Mouse (Mus musculus) cortical plate, adult 2 months (tissue): ENCODE results near the gene Sephs2. TPM values are rescaled to one million over a fixed set of nuclear protein-coding genes. Genes with fewer than 3 reads are reported as not detected.

Experiments
- H3K27ac ChIP-seq: fragments of 200-500 bp; 2 replicates; pipeline ENCODE4 v1.5.1; 2012; ENCODE audit warnings: low read length, control low read depth, inconsistent platforms; ENCODE audit not compliant: insufficient read depth
- H3K4me1 ChIP-seq: fragments of 200-500 bp; 2 replicates; pipeline ENCODE4 v1.6.1; 2011; ENCODE audit warnings: low read length; ENCODE audit not compliant: control insufficient read depth, insufficient read depth
- H3K4me3 ChIP-seq: fragments of 200-500 bp; 2 replicates; pipeline ENCODE4 v1.5.1; 2011; ENCODE audit warnings: mild to moderate bottlenecking, low read length, control low read depth; ENCODE audit not compliant: insufficient read depth
- CTCF ChIP-seq: fragments of 200-500 bp; IDR thresholded peaks from 2 replicates; pipeline ENCODE4 v1.5.1; 2011; ENCODE audit warnings: mild to moderate bottlenecking, control low read depth, low read length; ENCODE audit not compliant: insufficient read depth; ENCODE audit errors: extremely low read depth
- POLR2A ChIP-seq: fragments of 200-500 bp; IDR thresholded peaks from 2 replicates; pipeline ENCODE4 v1.6.1; 2011; ENCODE audit warnings: mild to moderate bottlenecking, low read length, control low read depth; ENCODE audit not compliant: insufficient read depth; ENCODE audit errors: extremely low read depth
- polyA plus RNA-seq: library from polyadenylated mRNA; depleted of rRNA; stranded (reverse); fragments of >200 nt; gene quantifications from 2 replicates; pipeline ENCODE4 v1.2.3, GENCODE M21; 2012

The Sephs2 gene
- polyA plus RNA-seq, 1 experiment, result 26.2 TPM

DNA sequence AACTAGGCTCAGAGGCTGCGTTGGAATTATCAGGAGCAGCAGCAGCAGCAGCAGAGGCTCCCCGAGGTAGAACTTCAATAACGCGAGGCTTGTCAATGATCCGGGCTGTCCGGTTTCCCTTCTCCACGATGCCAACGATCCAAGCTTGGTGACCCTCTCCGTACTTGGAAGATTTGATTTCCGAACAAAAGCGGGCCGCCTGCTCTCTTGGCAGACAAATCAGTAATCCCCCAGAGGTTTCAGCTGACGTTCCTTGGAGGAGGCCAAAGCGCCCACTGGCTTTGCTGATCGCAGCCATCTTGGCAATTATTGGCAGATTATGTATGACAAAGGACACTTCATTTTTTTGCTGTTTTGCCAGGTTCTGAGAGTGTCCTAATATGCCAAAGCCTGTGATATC lies 1.3 kb downstream of the Sephs2 start:
- no peak for TF ChIP-seq CTCF
- no peak for TF ChIP-seq POLR2A
- no peak overlapping the region for H3K27ac ChIP-seq
- H3K4me3 ChIP-seq, result peak overlapping the region; percentile 57; the same call in 1 of the 2 replicates
- H3K4me1 ChIP-seq, result peaks cover 4% of the 10 kb centered on the region

DNA sequence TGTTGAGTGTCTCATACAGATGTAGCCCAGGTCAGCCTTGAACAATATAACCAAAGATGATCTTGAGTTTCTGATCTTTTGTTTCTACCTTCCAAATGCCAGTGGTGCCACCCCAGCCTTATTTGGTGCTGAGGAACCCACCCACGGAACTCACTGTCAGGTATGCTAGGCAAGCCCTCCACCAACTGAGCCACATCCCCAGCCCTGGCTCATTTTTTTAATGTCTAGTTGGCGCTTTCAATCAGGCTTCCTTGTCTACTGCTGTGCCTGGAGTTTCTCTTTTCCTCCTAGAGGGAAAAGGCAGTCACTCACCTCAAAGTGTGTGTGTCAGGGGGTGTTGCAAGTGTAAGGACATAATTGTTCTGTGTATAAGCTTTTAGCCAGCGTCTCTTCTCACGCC lies 2.8 kb downstream of the Sephs2 start:
- H3K27ac ChIP-seq, result no peak overlapping the region
- peaks cover 4% of the 10 kb centered on the region for H3K4me1 ChIP-seq
- TF ChIP-seq CTCF (no peak), POLR2A (no peak)
- no peak overlapping the region for H3K4me3 ChIP-seq

DNA sequence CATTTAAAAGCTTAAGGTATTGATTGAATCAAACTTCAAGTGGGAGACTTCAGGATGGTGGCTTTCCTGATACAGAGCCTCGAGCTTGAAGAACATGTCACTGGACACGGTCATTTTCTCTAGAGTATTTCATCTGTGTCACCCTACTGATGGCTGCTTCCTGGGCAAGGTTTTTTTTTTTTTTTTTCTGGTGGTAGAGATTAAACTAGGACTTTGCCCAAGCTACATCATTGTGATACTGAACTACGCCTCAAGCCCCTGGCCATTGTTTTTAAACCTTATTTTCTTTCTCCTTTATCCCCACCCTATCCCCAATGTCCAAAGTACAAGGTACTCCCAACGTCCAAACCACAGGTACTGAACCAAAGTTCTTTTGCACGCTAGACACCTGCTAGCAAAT lies 3.2 kb downstream of the Sephs2 start:
- no peak overlapping the region for H3K4me3 ChIP-seq
- TF ChIP-seq POLR2A (no peak), CTCF (no peak)
- no peak overlapping the region for H3K27ac ChIP-seq
- H3K4me1 ChIP-seq, result peaks cover 4% of the 10 kb centered on the region

DNA sequence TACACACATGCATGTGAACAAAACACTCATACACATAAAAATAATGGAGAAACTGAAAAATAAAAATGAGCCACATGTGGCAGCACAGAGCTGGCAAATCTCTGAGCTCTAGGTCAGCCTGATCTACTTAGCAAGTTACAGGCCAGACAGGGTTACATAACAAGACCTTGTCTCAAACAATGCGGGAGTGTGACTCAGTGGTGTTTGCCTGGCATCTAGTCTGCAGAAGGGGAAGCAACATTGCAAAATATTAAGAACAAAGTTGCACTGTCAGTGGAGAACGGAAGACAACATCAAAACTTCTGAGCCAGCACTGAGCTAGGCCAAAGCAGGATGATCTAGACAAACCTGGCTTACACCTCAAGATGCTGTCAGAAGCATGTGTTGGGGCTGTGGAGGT lies 3.6 kb downstream of the Sephs2 start:
- peaks cover 4% of the 10 kb centered on the region for H3K4me1 ChIP-seq
- no peak for TF ChIP-seq CTCF
- no peak for TF ChIP-seq POLR2A
- no peak overlapping the region for H3K4me3 ChIP-seq
- H3K27ac ChIP-seq, result no peak overlapping the region

DNA sequence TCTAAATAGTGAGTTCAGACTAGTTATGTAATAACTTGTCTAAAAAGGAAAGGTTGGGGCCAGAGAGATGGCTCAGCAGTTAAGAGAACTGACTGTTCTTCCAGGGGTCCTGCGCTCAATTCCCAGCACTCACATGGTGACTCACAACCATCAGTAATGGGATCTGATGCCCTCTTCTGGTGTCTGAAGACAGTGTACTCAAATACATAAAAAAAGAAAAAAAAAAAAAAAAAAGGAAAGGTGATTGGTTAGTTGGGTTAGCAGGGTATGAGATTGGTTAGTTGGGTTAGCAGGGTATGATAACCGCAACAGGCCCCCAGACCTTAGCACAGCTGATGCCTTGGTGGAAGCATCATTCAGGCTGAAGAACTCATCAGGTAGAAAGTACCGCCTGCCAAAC lies 10.3 kb downstream of the Sephs2 start:
- no peak overlapping the region for H3K4me3 ChIP-seq
- H3K27ac ChIP-seq, result no peak overlapping the region
- TF ChIP-seq POLR2A, result no peak
- no peak for TF ChIP-seq CTCF
- H3K4me1 ChIP-seq, result peaks cover 2% of the 10 kb centered on the region; the same call in 1 of the 2 replicates

DNA sequence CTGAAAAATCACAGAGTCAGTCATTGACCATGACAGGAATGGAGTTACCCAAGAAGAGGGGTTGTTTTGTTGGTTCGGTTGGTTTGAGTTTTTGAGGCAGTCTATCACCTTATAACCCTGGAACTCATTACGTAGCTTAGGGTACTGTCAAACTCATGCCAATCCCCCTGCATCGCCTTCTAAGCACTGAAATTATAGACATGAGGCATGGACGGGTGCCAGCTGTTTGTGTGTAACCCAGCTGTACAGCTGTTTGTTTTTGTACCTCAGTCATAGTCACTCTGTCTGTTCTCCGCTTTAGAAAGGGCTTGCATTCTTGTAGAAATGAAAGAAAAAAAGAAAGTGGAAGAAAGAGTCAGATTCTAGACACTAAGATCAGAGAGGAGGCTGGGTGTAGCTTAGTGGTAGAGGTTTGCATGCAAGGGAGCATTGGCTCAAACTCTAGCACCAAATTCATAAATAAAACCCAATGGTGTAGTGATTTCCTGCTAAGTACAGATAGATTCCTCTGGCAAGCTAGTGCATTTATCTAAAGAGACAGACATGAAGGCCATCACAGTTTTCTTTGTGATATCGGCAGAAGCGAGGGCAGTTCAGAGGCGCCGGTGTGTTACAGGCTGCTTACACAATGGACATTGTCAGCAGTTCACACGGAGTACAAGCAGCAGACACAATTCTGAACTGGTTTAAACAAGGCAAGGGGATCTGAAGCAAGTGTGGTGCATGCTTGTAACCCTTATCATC lies 11.5 kb downstream of the Sephs2 start:
- Histone ChIP-seq H3K4me1 (peaks cover 2% of the 10 kb centered on the region; the same call in 1 of the 2 replicates), H3K4me3 (no peak overlapping the region), H3K27ac (no peak overlapping the region)
- TF ChIP-seq CTCF (no peak), POLR2A (no peak)

DNA sequence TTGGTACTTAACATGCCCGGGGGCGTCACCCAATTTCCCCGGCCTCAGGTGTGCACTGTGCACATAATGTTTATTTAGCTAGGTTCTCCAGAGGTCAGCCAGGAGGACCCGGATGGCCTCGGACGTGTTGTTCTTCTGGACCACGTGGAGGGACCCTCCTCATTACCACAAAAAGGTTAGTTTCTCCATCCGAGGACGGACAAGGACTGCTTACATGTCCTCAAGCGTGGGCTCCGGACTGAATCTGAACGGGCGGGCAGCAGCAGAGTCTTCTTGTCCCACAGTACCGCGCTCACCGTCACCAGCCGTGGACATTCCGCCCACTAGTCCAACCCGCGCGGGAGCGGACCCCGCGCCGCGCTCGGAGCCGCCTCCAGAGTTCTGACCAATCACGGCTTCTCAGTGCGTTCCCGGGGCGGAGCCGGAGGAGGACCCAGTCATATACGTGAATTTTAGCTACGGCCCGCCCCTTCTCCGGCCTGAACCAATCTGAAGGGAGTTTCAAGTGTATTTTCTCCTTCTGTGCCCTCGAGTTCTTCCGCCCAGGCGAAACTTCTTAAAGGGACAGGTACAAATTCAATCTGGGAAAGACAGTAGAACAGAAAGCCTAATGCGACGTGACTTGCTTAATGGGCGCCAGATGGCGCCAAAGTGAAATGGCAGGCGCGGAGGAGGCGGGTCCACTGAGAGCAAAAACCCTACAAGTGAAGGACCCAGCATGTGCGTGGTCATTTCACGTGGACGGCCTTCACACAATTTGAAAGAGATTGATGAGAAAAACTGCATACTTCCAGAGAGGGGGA lies 13.3 kb downstream of the Sephs2 start, which contains the start of gene Dctpp1:
Gene Dctpp1 (minus strand): TSS at position 401 of the 803 bp plus-strand sequence.
- no peak within 1 kb of the TSS for H3K27ac ChIP-seq
- TF ChIP-seq POLR2A (peak; percentile 75), CTCF (peak; percentile 78)
- H3K4me3 ChIP-seq, result peak within 1 kb of the TSS; percentile 68
- H3K4me1 ChIP-seq, result peaks cover 2% of the 10 kb centered on the region; the same call in 1 of the 2 replicates

DNA sequence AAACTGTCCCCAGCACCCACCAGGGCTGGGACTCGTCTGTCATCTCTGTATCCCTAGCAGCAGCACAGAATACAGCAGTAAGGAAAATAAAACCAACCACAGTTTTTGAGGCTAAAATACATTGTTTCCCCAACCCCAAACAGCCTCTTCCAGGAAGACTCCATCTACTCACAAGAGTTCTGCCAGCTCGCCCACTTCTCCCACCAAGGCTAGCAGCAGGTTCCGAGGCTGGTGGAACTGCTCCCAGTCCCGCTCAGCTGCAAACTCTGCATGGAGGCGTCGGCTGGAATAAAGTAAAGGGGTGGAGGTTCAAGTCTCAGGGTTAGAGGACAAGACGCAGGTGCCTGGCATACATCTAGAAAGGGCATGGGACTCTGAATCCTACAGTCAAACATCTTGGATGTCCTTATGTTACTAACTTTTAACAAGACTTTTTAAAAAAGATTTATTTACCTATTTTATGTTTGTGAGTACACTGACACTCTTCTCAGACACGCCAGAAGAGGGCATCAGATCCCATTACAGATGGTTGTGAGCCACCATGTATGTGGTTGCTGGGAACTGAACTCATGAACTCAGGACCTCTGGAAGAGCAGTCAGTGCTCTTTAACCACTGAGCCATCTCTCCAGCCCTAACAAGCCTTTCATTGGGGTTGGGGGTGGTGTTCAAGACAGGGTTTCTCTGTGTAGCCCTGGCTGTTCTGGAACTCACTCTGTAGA lies 14.5 kb downstream of the Sephs2 start:
- TF ChIP-seq CTCF (no peak), POLR2A (no peak)
- Histone ChIP-seq H3K4me3 (no peak overlapping the region), H3K27ac (no peak overlapping the region), H3K4me1 (peaks cover 3% of the 10 kb centered on the region; the same call in 1 of the 2 replicates)

DNA sequence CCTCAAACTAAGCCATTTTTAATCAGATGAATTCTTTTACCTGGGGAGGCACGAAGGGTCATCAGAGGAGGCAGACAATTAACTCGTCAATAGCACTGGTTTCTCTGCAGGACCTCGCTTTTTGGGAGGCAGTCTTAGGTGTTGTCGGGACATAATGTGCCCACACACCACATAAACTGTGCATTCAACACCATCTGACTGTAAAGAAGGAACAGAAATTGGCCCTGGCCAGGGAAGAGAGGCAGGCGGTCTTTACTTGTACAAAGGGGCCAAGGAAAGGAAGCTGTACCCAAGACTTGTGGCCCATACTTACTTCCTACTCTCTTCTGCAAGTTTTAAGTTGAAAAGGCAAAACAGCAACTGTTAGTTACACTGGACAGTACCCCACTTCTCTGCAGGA lies 17.3 kb downstream of the Sephs2 start:
- no peak overlapping the region for H3K4me3 ChIP-seq
- peaks cover 3% of the 10 kb centered on the region; the same call in 1 of the 2 replicates for H3K4me1 ChIP-seq
- no peak for TF ChIP-seq CTCF
- no peak for TF ChIP-seq POLR2A
- no peak overlapping the region for H3K27ac ChIP-seq
